Mouse (Mus musculus) embryo, embryonic 9.5 days (tissue): Measurements from ENCODE around the gene Ripor3.
"Not testable (repeated sequence)": the region's sequence is repeated elsewhere in the genome, so short reads cannot be mapped to it uniquely, and the experiment has no call there.

Source experiments
- DNase-seq: peaks from one replicate; pipeline ENCODE4 v3.0.0-alpha.2; 2017; ENCODE audit errors: extremely low spot score

The Ripor3 gene

DNA sequence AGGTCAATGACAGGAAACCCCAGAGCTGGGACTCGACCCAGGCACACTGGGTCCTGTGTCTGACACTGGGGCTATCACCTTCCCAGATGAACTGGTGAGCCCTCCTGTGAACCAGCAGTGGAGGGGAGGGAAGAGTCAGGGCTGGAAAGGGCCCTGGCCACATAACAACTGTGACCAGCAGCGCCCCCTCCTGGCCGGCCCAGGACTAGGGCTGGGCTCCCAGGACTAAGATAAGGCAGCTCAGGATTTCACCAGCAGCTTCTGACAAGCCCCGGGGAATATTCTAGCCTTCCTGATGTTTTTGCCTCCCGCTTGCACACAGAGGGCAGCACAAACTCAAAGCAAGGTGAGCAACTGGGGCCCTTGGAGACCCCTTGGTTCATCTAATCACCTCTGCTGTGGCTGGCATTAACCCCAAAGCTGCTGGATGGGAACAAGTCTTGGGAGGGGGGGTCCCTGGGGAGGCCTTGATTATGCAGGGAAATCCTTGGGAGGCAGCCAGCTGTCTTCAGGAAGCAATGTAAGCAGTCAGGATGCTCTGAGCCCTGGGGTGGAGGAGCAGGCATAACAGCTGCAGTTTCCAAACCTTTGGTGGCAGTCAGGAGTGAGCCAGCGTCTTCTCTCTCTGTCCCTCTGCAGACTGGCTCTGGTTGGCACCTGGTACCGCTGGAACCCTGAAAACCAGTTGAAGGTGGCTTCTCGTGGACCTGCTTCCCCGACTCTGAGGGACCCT lies at the start of gene Ripor3:
TSS of gene Ripor3 (minus strand) at position 683 of the 733 bp plus-strand sequence.
- DNase-seq: peak; percentile 74

DNA sequence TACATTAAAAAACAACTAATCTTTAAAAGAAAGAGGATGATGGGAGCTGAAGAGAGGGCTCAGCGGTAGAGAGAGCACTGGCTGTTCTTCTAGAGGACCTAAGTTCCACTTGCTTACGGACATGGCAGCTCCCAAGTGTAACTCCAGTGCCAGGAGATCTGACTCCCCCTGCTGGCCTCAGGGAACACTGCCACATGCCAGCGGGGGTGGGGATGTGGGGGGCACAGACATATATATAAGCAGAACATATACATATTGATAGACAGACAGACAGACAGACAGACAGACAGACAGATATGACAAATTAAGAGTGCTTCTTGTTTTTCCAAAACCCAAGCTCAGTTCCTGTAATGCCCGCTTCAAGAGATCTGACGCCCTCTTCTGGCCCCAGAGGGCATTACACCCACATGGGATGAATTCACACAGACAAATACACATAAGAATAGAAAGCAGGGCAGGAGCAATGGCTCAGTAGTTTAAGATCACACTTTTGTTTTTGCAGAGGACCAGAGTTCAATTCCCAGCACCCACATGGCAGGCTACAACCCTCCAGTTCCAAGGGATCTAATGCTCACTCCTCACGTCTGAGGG lies 48.9 kb upstream of the Ripor3 start:
- DNase-seq: no peak

GRCm38 (mm10) chr2:168058488-168059199 lies 48.2 kb upstream of the Ripor3 start:
- no peak for DNase-seq

DNA sequence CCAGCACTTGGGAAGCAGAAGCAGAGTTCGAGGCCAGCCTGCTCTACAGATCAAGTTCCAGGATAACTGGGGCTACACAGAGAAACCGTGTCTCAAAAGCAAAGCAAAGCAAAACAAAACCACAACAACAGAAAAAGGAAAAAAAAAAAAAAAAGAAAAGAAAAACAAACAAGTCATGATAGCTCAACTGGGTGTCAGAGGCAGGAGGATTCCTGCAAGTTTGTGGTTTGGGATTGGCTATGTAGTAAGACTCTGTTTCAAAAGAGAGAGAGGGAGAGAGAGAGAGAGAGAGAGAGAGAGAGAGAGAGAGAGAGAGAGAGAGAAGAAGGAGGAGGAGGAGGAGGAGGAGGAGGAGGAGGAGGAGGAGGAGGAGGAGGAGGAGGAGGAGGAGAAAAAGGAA lies 47.5 kb upstream of the Ripor3 start:
- DNase-seq: not testable (repeated sequence)

DNA sequence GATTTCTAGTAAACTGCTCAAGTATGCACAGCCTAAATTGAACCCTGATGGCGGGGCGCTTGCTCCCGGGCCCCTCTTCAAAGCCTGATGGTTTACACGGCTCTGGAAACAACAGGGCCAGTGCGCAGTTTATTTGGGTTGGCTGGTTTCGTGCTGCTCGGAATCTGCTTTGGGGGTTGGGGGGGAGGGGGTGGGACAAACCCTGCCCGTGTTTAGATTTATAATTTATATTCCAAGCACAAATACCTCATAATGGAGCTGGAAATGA lies 46.2 kb upstream of the Ripor3 start:
- no peak for DNase-seq

DNA sequence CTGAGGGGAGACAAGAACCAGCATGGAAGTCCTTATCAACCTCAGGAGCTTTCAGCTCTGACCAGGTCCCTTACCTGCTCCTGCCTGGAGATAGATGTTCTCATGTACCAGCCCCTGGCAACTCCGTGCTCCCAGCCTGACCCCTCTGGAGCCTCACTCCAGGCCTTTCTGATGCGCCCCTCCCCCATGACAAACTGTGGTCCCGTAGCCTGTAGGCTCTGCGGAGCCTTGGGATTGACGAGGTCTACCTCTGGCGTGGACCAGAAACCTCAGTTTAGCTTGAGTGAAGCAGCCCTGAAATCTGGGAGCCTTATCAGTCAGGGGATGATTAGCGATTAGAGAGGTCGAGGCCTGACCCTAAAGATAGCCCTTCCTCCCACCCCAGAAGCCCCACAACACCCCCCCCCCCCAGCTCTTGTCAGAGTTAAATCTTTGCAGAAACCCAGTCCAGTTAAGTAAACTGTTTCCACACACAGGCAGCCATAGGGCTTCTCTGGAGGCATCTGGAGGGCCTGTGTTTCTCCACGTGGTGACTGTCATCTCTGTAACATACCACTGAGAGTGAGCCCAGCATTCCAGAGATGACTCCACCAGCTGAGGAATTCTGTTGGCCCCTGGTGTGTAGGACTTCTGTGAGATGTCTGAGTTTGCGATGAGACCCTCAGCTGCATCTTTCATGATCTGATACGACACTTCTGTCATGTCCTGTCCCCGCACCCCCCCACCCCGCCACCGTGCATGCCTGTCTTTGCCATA lies 45.7 kb upstream of the Ripor3 start:
- DNase-seq: peak; percentile 58

DNA sequence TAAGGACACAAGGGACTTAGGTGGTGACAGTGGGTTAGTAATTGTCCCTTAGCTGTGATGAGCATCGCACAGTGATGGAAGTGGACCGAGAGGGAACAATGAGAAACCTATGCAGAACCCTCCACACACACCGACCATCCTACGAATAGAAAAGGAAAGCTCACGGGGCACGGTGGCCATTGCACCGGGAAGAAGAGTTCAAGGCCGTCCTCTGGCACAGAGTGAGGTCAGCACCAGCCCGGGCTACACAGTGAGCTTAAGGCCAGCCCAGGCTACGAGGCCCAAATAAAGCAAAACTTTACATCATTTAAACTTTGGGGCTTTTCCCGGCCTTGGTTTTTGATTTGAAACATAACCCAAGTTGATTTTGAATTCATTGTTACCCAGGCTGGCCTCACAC lies 43.7 kb upstream of the Ripor3 start:
- no peak for DNase-seq

DNA sequence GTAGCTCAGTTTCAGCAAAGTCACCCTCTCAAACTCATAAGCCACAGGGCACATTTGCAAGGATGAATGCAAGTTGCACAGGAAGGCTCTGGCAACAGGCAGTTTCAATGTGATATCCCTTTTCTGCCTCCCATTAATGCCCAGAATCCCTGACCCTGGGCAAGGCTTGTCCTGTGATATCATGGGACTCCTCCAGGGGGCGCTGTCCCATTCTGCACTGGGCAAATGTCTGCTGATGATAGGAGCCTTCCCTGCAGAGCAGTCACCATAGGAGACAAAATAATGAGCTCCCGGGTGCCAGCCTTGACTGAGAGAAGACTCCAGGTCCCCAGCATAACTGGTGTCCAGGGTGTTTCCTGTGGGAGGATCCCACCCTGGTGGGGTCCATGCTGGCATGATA lies 42.3 kb upstream of the Ripor3 start:
- peak; percentile 56 for DNase-seq

DNA sequence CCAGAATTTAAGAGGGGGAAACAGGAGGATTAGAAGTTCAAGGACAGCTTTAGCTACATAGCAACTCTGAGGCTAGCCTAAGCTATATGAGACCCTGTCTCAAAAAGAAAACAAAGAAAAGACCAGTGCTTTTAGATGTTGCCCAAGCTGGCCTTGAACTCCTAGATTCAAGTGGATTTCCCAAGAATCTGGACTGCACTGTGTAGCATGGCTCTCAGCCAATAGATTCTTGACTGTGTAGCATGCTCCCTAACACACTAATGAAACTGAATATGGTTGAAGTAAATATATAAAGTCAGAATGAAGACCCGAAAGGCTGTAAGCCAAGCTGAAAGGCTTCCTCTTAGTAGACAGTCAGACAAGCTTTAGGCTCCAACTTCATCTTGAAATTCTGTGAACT lies 41.7 kb upstream of the Ripor3 start:
- DNase-seq: no peak

DNA sequence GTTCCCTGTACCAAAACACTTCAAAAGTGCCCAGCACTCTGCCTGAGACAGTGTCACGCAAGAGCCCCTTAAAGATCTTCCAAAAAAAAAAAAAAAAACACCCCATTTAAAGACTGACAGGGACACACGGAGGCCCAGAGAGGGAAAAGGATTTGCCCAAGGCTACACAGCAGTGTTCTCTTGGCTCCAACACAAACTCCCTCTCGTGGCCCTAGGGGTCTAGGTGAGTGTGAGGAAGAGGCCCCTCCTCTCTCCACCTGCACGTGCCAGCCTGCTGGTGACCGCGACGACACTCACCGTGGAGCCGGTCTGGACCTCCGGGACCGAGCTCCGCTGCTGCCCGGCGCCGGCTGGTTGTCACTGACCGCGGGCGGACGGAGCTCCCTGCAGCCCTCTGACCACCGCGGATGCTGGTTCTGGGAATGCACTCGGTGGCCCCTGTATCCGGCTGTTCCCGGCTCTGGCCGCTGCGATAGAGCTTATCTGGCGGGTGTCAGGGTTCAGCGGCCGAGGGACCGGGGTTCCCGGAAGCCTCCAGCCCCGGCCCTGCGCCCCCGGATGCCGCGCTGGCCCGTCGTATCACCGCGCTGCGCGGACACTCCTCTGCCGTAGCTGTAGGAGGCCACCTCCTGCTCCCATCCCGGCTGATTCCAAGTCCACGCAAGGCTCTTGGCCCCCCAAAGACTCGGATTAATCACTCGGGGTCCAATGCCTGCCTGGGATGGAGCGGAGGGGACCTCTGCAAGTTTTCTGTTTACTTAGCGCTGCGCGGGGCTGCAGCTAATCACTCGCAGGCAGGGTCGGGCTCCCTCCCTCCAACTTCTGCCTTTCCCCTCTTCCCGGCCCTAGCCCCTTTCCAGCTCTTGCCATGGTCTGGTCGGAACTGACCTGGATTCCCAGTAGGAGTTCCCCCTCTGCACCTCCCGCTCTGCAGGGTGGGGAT lies 39.9 kb upstream of the Ripor3 start:
- peak; percentile 64 for DNase-seq

DNA sequence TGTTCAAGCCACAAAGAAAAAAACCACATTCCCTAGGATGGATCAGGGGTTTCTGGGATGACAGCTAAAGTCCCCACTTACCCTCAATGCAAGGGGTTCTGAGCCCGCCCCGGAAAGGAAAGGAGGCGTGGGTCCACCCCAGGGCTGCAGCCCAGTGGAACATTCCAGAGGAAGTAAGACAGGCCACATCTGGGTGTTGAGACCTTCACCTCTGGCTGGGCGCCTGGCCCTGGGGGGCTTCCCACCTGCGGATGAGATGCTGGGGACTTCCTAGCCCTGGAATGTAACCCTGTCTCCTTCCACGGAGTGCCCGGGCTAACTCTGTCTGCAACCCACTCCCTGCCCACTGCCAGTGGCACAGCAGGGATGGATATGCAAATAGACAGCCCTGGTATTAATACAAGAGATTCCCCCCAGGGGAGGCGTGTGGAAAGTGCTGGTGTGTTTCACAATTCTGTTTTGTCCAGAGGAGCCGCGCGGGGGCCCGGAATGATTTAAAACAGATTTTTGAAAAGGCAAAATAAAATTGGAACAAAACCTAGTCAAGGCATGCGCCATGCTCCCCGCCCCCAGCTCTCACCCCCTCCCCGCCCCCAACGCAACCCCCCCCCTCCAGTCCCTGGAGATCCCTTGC lies 38.7 kb upstream of the Ripor3 start:
- no peak for DNase-seq

GRCm38 (mm10) chr2:168046467-168046866 lies 36.0 kb upstream of the Ripor3 start:
- no peak for DNase-seq

DNA sequence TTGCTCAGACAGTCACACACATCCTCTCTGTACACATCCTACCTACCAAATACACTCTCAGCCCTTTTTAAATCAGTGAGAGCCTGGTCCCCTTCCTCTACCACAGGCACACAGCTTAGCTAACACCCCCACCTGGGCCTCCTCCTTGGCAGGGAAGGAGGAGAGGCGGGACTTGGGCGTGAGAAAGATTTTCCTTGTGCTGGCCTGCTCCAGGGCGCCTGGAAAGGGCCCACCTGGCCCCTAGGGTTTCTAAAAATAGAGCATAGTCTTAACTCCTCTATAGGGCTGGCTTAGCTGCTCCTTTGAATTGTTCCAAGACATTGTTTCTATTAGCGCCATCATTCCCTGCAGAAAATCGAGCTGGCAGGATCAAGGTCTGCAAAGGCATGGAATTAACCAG lies 35.4 kb upstream of the Ripor3 start:
- no peak for DNase-seq

- DNase-seq: no peak
Measured at GRCm38 (mm10) chr2:168045357-168045756, 34.9 kb upstream of the Ripor3 start.

DNA sequence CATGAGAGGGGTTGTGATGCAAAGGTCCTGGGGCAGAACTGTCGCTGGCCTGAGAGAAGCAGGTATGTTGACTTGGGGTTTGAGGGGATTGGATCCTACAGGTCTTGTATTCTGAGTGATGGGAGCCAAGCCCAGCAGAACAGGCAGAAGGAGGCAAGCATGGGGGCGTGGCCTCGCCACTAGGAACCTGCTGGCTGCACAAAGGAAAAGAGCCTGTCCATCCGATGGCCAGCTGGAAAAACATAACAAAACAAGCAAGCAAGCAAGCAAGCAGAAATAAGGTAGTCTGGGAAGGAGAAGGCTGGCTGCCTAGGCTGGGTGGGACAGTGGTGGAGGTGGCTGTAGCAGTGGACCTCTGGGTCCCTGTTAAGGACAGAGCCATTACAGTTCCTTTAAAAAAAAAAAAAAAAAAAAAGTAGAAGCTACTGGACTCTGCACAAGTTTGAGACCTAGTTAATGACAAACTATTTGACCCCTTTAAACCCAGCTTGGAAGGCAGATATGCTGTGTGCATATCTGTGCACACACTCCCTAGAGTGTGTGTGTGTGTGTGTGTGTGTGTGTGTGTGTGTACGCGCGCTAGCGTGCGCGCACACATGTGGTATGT lies 34.4 kb upstream of the Ripor3 start:
- DNase-seq: no peak

DNA sequence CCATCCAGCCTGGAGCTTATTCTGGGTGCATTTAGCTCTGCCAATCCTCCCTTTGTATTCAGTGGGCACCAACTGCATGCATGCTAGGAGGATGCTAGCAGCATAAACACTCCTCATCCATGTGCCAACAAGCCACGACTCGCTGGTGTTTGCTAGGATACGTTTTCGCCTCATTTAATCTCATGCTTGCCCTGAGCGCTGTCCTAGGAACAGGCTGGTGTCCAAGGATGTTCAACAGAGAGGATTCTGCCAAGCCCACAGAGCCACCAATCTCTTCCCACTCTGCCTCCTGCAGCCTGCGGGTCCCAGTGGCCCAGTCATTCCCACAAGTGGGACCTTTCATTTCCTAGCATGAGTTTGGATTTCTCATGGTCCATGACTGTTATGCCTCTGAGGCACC lies 31.6 kb upstream of the Ripor3 start:
- DNase-seq: no peak

DNA sequence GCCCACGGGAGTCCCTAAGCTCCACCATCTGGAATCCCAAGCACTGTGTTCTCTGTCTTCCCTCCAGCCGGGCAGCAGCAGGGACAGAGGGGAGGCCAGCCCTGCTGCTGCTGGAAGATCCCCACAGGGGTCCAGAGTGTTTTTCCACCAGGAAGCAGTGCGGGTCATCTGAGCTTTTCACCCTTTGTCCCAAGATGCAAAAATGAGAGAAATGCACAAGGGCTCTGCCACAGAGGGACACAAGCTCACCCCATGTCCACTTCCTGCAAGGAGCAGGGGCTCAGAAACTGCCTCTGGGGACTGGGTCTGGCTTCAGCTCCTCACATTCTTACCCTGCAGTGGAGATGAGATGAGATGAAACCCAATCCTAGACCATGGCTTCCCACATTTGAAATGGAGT lies 30.3 kb upstream of the Ripor3 start:
- no peak for DNase-seq

GRCm38 (mm10) chr2:168037063-168037462 lies 26.6 kb upstream of the Ripor3 start:
- peak; percentile 44 for DNase-seq

DNA sequence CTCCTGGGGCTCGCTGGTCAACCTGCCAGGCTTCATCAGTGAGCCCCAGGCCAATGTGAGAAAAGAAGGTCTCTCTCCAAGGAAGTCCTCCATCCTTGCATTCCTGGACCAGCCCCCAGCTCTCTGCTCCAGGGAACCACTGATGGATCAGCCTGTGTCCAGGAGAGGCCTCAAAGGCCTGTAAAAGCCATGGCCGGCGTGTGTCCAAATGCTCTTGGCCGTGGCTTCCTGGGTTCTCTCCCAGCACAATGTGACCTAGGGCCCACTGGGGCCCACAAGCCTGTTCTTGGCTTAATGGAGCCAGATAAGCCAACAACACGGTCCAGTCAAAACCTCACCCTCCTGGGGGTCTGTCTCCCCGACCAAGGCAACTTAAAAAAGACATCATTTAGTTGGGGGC lies 25.5 kb upstream of the Ripor3 start:
- no peak for DNase-seq

GRCm38 (mm10) chr2:168033905-168034304 lies 23.5 kb upstream of the Ripor3 start:
- no peak for DNase-seq

- DNase-seq: no peak
Measured at GRCm38 (mm10) chr2:168031842-168032241, 21.4 kb upstream of the Ripor3 start.
